Mouse (Mus musculus): ENCODE measurements around the gene Sucnr1. TPM values are rescaled to one million over a fixed set of nuclear protein-coding genes. Genes with fewer than 3 reads are reported as not detected.

Gene Sucnr1
- polyA plus RNA-seq, 1 experiment from 2014 or later = not detected

DNA sequence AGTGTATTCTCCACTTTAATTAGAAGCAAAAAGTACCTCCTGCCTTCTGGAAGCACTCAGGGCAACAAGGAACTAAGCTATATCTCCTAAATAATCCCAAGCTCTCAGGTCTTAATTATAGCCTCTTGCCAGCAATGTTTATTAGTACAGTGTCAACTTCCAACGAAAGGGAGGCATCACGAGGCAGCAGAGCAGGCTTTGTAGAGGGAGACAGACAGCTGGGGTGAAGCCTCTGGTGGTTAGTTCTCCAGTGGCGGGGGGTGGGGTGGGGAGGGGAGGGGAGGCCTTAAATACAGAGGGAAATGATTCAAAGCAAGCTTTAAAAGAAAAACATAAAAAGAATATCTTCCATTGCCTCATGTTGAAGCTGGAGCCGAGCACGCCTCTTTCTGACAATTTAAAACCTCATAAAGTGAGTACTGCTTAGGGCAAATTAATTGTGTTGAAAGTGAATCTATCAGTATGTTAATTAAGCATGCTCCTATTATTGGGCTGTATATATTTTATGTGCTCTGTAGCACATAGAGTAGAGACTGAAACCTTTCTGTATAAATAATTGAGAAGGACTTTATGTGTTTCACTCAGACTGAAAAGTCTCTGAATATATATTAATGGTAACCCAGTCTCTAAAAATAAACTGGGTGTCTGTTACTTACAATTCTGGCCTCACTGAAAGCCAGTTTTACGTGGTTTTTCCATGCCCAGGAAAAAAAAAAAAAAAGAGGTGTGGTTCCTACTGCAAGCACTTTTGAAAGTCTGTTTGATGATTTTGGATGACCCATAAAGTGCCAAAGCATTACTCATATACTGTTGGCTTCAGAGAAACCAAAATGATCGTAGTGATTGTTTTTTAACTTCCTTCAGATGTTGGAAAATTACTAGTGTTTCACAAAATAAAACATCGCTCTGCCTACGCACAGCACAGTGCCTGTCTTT, 42.5 kb downstream of the Sucnr1 start:
- no peaks in the 10 kb centered on the region for H3K36me3 ChIP-seq
- H3K4me3 ChIP-seq = no peak overlapping the region
- no peak for ATAC-seq (ENCODE audit: low FRiP score)
- H3K9me3 ChIP-seq = no peaks in the 10 kb centered on the region
- no peaks in the 10 kb centered on the region; the same call in 1 of the 2 replicates for H3K4me1 ChIP-seq (replicated peaks)
- no peak overlapping the region for H3K4me2 ChIP-seq
- 59% methylated on average over 9 of the region's 9 CpGs for WGBS
- no peak overlapping the region for H3K27ac ChIP-seq
- H3K27me3 ChIP-seq = no peaks in the 10 kb centered on the region
- no peak overlapping the region for H3K9ac ChIP-seq

DNA sequence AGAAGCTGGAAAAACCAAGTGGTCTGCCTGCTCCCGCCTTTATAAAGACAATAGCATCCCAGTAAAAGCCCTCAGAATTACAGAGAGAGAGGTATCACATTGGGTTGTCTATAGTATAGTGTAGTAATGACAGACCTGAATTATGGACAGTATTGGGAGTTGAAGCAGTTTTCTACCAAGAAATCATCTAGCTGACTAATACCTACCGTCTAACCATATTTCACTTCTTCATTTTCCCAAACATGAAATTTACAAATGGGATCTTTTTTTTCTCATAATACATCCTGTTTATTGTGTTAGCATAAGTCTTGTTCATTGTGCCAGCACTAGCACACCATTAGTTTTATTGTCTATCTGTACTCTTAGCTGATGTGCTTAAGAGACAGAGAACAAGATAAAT, 44.9 kb downstream of the Sucnr1 start:
- 88% methylated on average over 2 of the region's 2 CpGs for WGBS
- Histone ChIP-seq H3K9me3 (no peaks in the 10 kb centered on the region), H3K4me1 (replicated peaks) (no peaks in the 10 kb centered on the region; the same call in 1 of the 2 replicates), H3K4me3 (no peak overlapping the region), H3K27ac (no peak overlapping the region), H3K4me2 (no peak overlapping the region), H3K36me3 (no peaks in the 10 kb centered on the region), H3K27me3 (no peaks in the 10 kb centered on the region), H3K9ac (no peak overlapping the region)
- ATAC-seq (ENCODE audit: low FRiP score) = no peak

GRCm38 (mm10) chr3:60128282-60128681, 46.6 kb downstream of the Sucnr1 start:
- Histone ChIP-seq H3K36me3 (no peaks in the 10 kb centered on the region), H3K4me1 (replicated peaks) (no peaks in the 10 kb centered on the region; the same call in 1 of the 2 replicates), H3K9ac (no peak overlapping the region), H3K27ac (no peak overlapping the region), H3K4me3 (no peak overlapping the region), H3K4me2 (no peak overlapping the region), H3K27me3 (no peaks in the 10 kb centered on the region), H3K9me3 (no peaks in the 10 kb centered on the region)
- no peak for ATAC-seq (ENCODE audit: low FRiP score)
- WGBS = 90% methylated on average over 2 of the region's 2 CpGs

DNA sequence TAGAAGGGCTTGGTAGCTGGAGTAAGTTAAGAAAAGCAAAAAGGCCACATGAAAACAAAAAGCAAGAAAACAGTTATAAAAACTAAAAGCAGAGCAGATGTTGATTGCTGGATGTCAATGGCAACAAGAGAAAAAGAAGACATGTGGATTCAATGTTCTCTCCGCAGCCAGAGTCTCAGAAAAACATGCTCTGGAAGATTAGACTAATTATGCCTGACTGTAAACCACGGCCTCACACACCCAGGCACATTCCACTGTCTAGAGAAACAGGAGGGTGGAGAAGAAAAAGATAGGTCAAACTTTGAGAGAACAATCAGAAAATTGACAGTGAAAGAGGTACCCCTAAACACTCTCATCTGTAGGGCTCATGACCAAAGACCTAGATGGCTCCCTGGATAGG, 54.1 kb downstream of the Sucnr1 start:
- no peaks in the 10 kb centered on the region for H3K9me3 ChIP-seq
- no peak for ATAC-seq (ENCODE audit: low FRiP score)
- no peak overlapping the region for H3K27ac ChIP-seq
- no peak overlapping the region for H3K9ac ChIP-seq
- no peak overlapping the region for H3K4me2 ChIP-seq
- no peak overlapping the region for H3K4me3 ChIP-seq
- no peaks in the 10 kb centered on the region for H3K4me1 ChIP-seq (replicated peaks)
- no peaks in the 10 kb centered on the region for H3K36me3 ChIP-seq
- H3K27me3 ChIP-seq = no peaks in the 10 kb centered on the region
- WGBS = 81% methylated on average over 2 of the region's 2 CpGs

Other genes starting within 250 kb of the Sucnr1 start
- not detected in 2 replicates for gene Gm8298, start 220.8 kb upstream of the Sucnr1 start, polyA plus RNA-seq (2015; fragmentation: Nextera tagmentation; extraction: Ambion mirVana)
- not detected in 2 replicates for gene C130079G13Rik, start 156.7 kb upstream of the Sucnr1 start, polyA plus RNA-seq (2015; fragmentation: Nextera tagmentation; extraction: Ambion mirVana)
- gene Aadacl2, start 75.1 kb upstream of the Sucnr1 start, polyA plus RNA-seq (2015; fragmentation: Nextera tagmentation; extraction: Ambion mirVana) = not detected in 2 replicates
- not detected in 2 replicates for gene Aadac, start 56.2 kb upstream of the Sucnr1 start, polyA plus RNA-seq (2015; fragmentation: Nextera tagmentation; extraction: Ambion mirVana)

Data from hindbrain, embryonic 13.5 days (tissue).